16 mouse cellular contexts compared by ENCODE assay signal in the genomic region with DNA sequence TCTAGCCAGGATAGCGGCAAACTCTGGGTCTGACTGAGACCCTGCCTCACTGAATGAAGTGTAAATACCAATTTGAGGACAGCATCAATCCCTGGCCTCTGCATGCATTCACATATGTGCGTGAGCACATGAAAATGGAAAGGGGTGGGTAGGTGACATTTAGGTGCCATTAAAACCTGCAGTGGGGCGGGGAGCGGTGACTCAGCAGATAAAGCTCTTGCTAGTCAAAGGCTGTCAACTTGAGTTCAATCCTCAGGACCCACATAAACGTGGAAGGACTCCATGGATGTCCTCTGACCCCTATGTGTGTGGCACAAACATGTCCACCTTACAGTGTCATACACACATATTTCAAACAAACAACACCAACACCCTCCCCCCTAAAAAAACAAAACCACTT. TPM values are rescaled to one million over a fixed set of nuclear protein-coding genes. Genes with fewer than 3 reads are reported as not detected.
DNase-seq lines count a peak whose midpoint lies in the region; ATAC-seq and TF ChIP-seq lines count a peak whose summit lies in the region.
"Had no signal": no experiment of that assay in that cellular context is flagged by ENCODE, and none has a peak within 500 bp of the region (broad histone marks: within the 10 kb centered on the region; RNA-seq: fewer than 3 reads in every experiment).

No protein-coding gene starts in this region.

- H3K27me3 ChIP-seq in heart, embryonic 15.5 days: no peaks in the 10 kb centered on the region
- no peaks in the 10 kb centered on the region for H3K27me3 ChIP-seq in heart, adult 2 months (ENCODE audit: control insufficient read depth, insufficient read depth, low read length)
- no peaks in the 10 kb centered on the region for H3K27me3 ChIP-seq in liver, adult 2 months (ENCODE audit: control insufficient read depth, insufficient read depth, low read length)
- H3K27me3 ChIP-seq in stomach, postnatal 0 days (ENCODE audit: control insufficient read depth, insufficient read depth, low read length): no peaks in the 10 kb centered on the region
- no peaks in the 10 kb centered on the region for H3K27me3 ChIP-seq in intestine, postnatal 0 days (replicated peaks; ENCODE audit: control insufficient read depth, insufficient read depth, low read length)
- H3K27me3 ChIP-seq: embryonic facial prominence, embryonic 13.5 days; hindbrain, embryonic 15.5 days; intestine, embryonic 15.5 days; midbrain, embryonic 12.5 days had no signal

- no peaks in the 10 kb centered on the region for H3K79me2 ChIP-seq in heart, adult 2 months (replicated peaks; ENCODE audit: control insufficient read depth, insufficient read depth, low read length)
- peaks cover 50% of the 10 kb centered on the region for H3K79me2 ChIP-seq in liver, adult 2 months (ENCODE audit: control insufficient read depth, insufficient read depth, low read length)

- no peak for TF ChIP-seq POLR2A in heart, adult 2 months (IDR thresholded peaks at IDR 0.05; ENCODE audit: insufficient read depth, low read depth, low read length)
- no peak for TF ChIP-seq POLR2A in liver, adult 2 months (IDR thresholded peaks at IDR 0.05; ENCODE audit: extremely low read depth, insufficient read depth, low read length)

- no peak for ATAC-seq in heart, embryonic 15.5 days (replicated peaks; ENCODE audit: insufficient number of reproducible peaks, insufficient read depth, low FRiP score, low read depth)
- ATAC-seq in stomach, postnatal 0 days (ENCODE audit: low FRiP score, low TSS enrichment): no peak
- no peak for ATAC-seq in intestine, postnatal 0 days
- ATAC-seq: forebrain, postnatal 0 days; intestine, embryonic 15.5 days had no signal

- TF ChIP-seq EP300 in heart, adult 2 months (IDR thresholded peaks at IDR 0.05; ENCODE audit: insufficient read depth, low read depth, low read length): no peak
- no peak for TF ChIP-seq EP300 in stomach, postnatal 0 days (optimal IDR thresholded peaks at IDR 0.05)

- no peaks in the 10 kb centered on the region for H3K9me3 ChIP-seq in heart, embryonic 15.5 days (replicated peaks)
- H3K9me3 ChIP-seq in stomach, postnatal 0 days (ENCODE audit: control insufficient read depth, low read length): no peaks in the 10 kb centered on the region
- H3K9me3 ChIP-seq in intestine, postnatal 0 days (ENCODE audit: control insufficient read depth): no peaks in the 10 kb centered on the region
- H3K9me3 ChIP-seq: embryonic facial prominence, embryonic 13.5 days; hindbrain, embryonic 15.5 days; intestine, embryonic 15.5 days; midbrain, embryonic 12.5 days had no signal

- DNase-seq in heart, adult 2 months: no peak
- peak; percentile 70 for DNase-seq in c-Kit-positive CD71-positive TER-119-positive erythroid progenitor cells, embryonic 14.5 days (ENCODE audit: low spot score)
- no peak for DNase-seq in liver, adult 2 months (ENCODE audit: extremely low read depth, low read depth, low spot score)
- DNase-seq in stomach, postnatal 0 days (ENCODE audit: low spot score): no peak
- DNase-seq in Muller cell, postnatal 12 days (ENCODE audit: inconsistent ontology term): no peak
- DNase-seq: adrenal gland, postnatal 36 days; cerebellum, adult 2 months; forebrain, postnatal 0 days; heart, postnatal 4 days; retina, postnatal 1 day had no signal

- H3K4me1 ChIP-seq in heart, embryonic 15.5 days (replicated peaks): peaks cover 97% of the 10 kb centered on the region
- H3K4me1 ChIP-seq in heart, adult 2 months (ENCODE audit: control insufficient read depth, insufficient read depth, low read length): peaks cover 14% of the 10 kb centered on the region
- peaks cover 69% of the 10 kb centered on the region for H3K4me1 ChIP-seq in liver, adult 2 months (ENCODE audit: control insufficient read depth, insufficient read depth, low read length)
- H3K4me1 ChIP-seq in stomach, postnatal 0 days (replicated peaks; ENCODE audit: control insufficient read depth, insufficient read depth): peaks cover 6% of the 10 kb centered on the region
- peaks cover 24% of the 10 kb centered on the region; the same call in 1 of the 2 replicates for H3K4me1 ChIP-seq in intestine, postnatal 0 days (replicated peaks; ENCODE audit: control insufficient read depth, insufficient read depth, low read length)

- no peaks in the 10 kb centered on the region for H3K36me3 ChIP-seq in heart, embryonic 15.5 days
- peaks cover 4% of the 10 kb centered on the region for H3K36me3 ChIP-seq in heart, adult 2 months (ENCODE audit: control insufficient read depth, insufficient read depth, low read length)
- H3K36me3 ChIP-seq in liver, adult 2 months (ENCODE audit: control insufficient read depth, insufficient read depth, low read length): no peaks in the 10 kb centered on the region; the same call in 1 of the 2 replicates
- no peaks in the 10 kb centered on the region for H3K36me3 ChIP-seq in stomach, postnatal 0 days (ENCODE audit: control insufficient read depth, insufficient read depth, low read length)
- no peaks in the 10 kb centered on the region for H3K36me3 ChIP-seq in intestine, postnatal 0 days (ENCODE audit: control insufficient read depth, insufficient read depth)
- H3K36me3 ChIP-seq: hindbrain, embryonic 15.5 days; intestine, embryonic 15.5 days; midbrain, embryonic 12.5 days had no signal

- no peak overlapping the region for H3K9ac ChIP-seq in heart, embryonic 15.5 days
- no peak overlapping the region for H3K9ac ChIP-seq in heart, adult 2 months (ENCODE audit: low read depth, low read length)
- H3K9ac ChIP-seq in liver, adult 2 months (ENCODE audit: low read depth, low read length): peak overlapping the region; percentile 83
- H3K9ac ChIP-seq in stomach, postnatal 0 days (ENCODE audit: low read length): no peak overlapping the region
- no peak overlapping the region for H3K9ac ChIP-seq in intestine, postnatal 0 days (ENCODE audit: low read depth, low read length)
- H3K9ac ChIP-seq: embryonic facial prominence, embryonic 13.5 days; forebrain, postnatal 0 days; hindbrain, embryonic 15.5 days; intestine, embryonic 15.5 days; midbrain, embryonic 12.5 days had no signal

- H3K4me3 ChIP-seq in heart, embryonic 15.5 days: no peak overlapping the region
- no peak overlapping the region for H3K4me3 ChIP-seq in heart, adult 2 months
- peak overlapping the region; percentile 21; the same call in 1 of the 2 replicates for H3K4me3 ChIP-seq in liver, adult 2 months (ENCODE audit: insufficient read depth, low read depth, low read length)
- H3K4me3 ChIP-seq in stomach, postnatal 0 days (ENCODE audit: low read depth, low read length): no peak overlapping the region
- H3K4me3 ChIP-seq in intestine, postnatal 0 days (ENCODE audit: low read depth, low read length): no peak overlapping the region
- H3K4me3 ChIP-seq: embryonic facial prominence, embryonic 13.5 days; hindbrain, embryonic 15.5 days; intestine, embryonic 15.5 days; midbrain, embryonic 12.5 days had no signal

- no peak overlapping the region for H3K4me2 ChIP-seq in heart, embryonic 15.5 days
- no peak overlapping the region for H3K4me2 ChIP-seq in stomach, postnatal 0 days (replicated peaks; ENCODE audit: low read depth)
- no peak overlapping the region for H3K4me2 ChIP-seq in intestine, postnatal 0 days (replicated peaks; ENCODE audit: low read depth)
- H3K4me2 ChIP-seq: embryonic facial prominence, embryonic 13.5 days; hindbrain, embryonic 15.5 days; intestine, embryonic 15.5 days; midbrain, embryonic 12.5 days had no signal

- WGBS in heart, embryonic 15.5 days: 83% methylated on average over 5 of the region's 5 CpGs
- whole genome bisulfite sequencing in heart, adult 2 months: 89% methylated on average over 5 of the region's 5 CpGs
- 60% methylated on average over 5 of the region's 5 CpGs for WGBS in liver, adult 2 months
- WGBS in stomach, postnatal 0 days: 68% methylated on average over 5 of the region's 5 CpGs
- 69% methylated on average over 5 of the region's 5 CpGs for WGBS in intestine, postnatal 0 days

- H3K27ac ChIP-seq in heart, embryonic 15.5 days: peak overlapping the region; percentile 65
- H3K27ac ChIP-seq in heart, adult 2 months: no peak overlapping the region
- peak overlapping the region; percentile 94 for H3K27ac ChIP-seq in liver, adult 2 months (replicated peaks; ENCODE audit: insufficient read depth, low read depth, low read length)
- H3K27ac ChIP-seq in stomach, postnatal 0 days (replicated peaks): peak overlapping the region; percentile 69
- H3K27ac ChIP-seq in intestine, postnatal 0 days (ENCODE audit: low read depth, low read length): no peak overlapping the region
- H3K27ac ChIP-seq: embryonic facial prominence, embryonic 13.5 days; hindbrain, embryonic 15.5 days; intestine, embryonic 15.5 days; midbrain, embryonic 12.5 days had no signal

- no peak for TF ChIP-seq CTCF in heart, adult 2 months (IDR thresholded peaks at IDR 0.05)
- no peak for TF ChIP-seq CTCF in liver, adult 2 months (IDR thresholded peaks at IDR 0.05; ENCODE audit: low read depth, low read length)
- no peak for TF ChIP-seq CTCF in stomach, postnatal 0 days (IDR thresholded peaks at IDR 0.05; ENCODE audit: low read depth)
- no peak for TF ChIP-seq CTCF in intestine, postnatal 0 days (IDR thresholded peaks at IDR 0.05; ENCODE audit: low read depth)

- intact Hi-C loops in heart, adult 2 months (cut with DNase I): no loop called here

RNA-seq across cellular contexts. Expression of a gene that starts 50.8 kb away (rescaled TPM):
- 8.6 and 10.7 TPM in 2 replicates for polyA plus RNA-seq in heart, embryonic 15.5 days (2015; fragmentation: Nextera tagmentation; extraction: Ambion mirVana)
- total RNA-seq in heart, adult 2 months (2021): 10 to 100 TPM; 27.2 to 43.0 TPM
- 19.2 and 19.4 TPM in 2 replicates for polyA plus RNA-seq in heart, adult 2 months (2012; rRNA removed)
- 16.1 and 17.1 TPM in 2 replicates for total RNA-seq in liver, adult 2 months (2014; rRNA removed)
- 42.1 and 65.7 TPM in 2 replicates for polyA plus RNA-seq in liver, adult 2 months (2012; rRNA removed)
- polyA plus RNA-seq in stomach, postnatal 0 days (2015; fragmentation: Nextera tagmentation; extraction: Ambion mirVana): 5.5 and 6.9 TPM in 2 replicates
- polyA plus RNA-seq in intestine, postnatal 0 days (2015; fragmentation: Nextera tagmentation; extraction: Ambion mirVana): 7.2 and 7.5 TPM in 2 replicates

Comparison
In these comparisons a context has a peak if more than half of its experiments do, and no peak if none do; other contexts are left out.
1. H3K27ac ChIP-seq: peak in heart, embryonic 15.5 days (single experiment), liver, adult 2 months (single experiment) and stomach, postnatal 0 days (single experiment); none in heart, adult 2 months (single experiment) and intestine, postnatal 0 days (single experiment).